Mouse (Mus musculus): ENCODE data around the gene Col27a1. TPM values are rescaled to one million over a fixed set of nuclear protein-coding genes. Genes with fewer than 3 reads are reported as not detected.

The Col27a1 gene
- polyA plus RNA-seq, 1 experiment from 2014 or later = 0.85 TPM

- H3K4me2 ChIP-seq = no peak overlapping the region
Measured at GRCm38 (mm10) chr4:63268777-63269176, 55.0 kb downstream of the Col27a1 start.

GRCm38 (mm10) chr4:63274516-63274915, 60.7 kb downstream of the Col27a1 start:
- Histone ChIP-seq H3K4me3 (no peak overlapping the region), H3K9me3 (replicated peaks) (no peaks in the 10 kb centered on the region), H3K4me2 (no peak overlapping the region), H3K27ac (no peak overlapping the region), H3K9ac (no peak overlapping the region), H3K4me1 (peaks cover 7% of the 10 kb centered on the region; the same call in 1 of the 2 replicates), H3K27me3 (no peaks in the 10 kb centered on the region), H3K36me3 (ENCODE audit: poor library complexity, severe bottlenecking) (no peaks in the 10 kb centered on the region)
- WGBS = 75% methylated on average over 1 of the region's 1 CpGs
- ATAC-seq = no peak

More at GRCm38 (mm10) chr4:63268777-63269176, 55.0 kb downstream of the Col27a1 start:
- no peaks in the 10 kb centered on the region for H3K36me3 ChIP-seq (ENCODE audit: poor library complexity, severe bottlenecking)
- no peaks in the 10 kb centered on the region for H3K27me3 ChIP-seq
- H3K9me3 ChIP-seq (replicated peaks) = no peaks in the 10 kb centered on the region
- no peak overlapping the region for H3K9ac ChIP-seq
- 74% methylated on average over 4 of the region's 4 CpGs for WGBS
- no peaks in the 10 kb centered on the region for H3K4me1 ChIP-seq
- ATAC-seq = no peak
- H3K27ac ChIP-seq = no peak overlapping the region
- H3K4me3 ChIP-seq = no peak overlapping the region

GRCm38 (mm10) chr4:63275251-63275650, 61.4 kb downstream of the Col27a1 start:
- no peak overlapping the region for H3K4me2 ChIP-seq
- peak; percentile 64; the same call in 1 of the 2 replicates for ATAC-seq
- H3K4me3 ChIP-seq = no peak overlapping the region
- H3K4me1 ChIP-seq = peaks cover 7% of the 10 kb centered on the region; the same call in 1 of the 2 replicates
- no peaks in the 10 kb centered on the region for H3K9me3 ChIP-seq (replicated peaks)
- no peaks in the 10 kb centered on the region for H3K36me3 ChIP-seq (ENCODE audit: poor library complexity, severe bottlenecking)
- H3K27me3 ChIP-seq = no peaks in the 10 kb centered on the region
- no peak overlapping the region for H3K9ac ChIP-seq
- 52% methylated on average over 8 of the region's 8 CpGs for WGBS
- 0 out of 2 replicates have a peak overlapping the region, but pooled peaks have one; percentile 17 for H3K27ac ChIP-seq

- Histone ChIP-seq H3K4me2 (no peak overlapping the region), H3K4me1 (peaks cover 7% of the 10 kb centered on the region; the same call in 1 of the 2 replicates), H3K9ac (no peak overlapping the region), H3K27ac (no peak overlapping the region), H3K27me3 (no peaks in the 10 kb centered on the region), H3K36me3 (ENCODE audit: poor library complexity, severe bottlenecking) (no peaks in the 10 kb centered on the region), H3K9me3 (replicated peaks) (no peaks in the 10 kb centered on the region), H3K4me3 (no peak overlapping the region)
- 95% methylated on average over 1 of the region's 1 CpGs for WGBS
- ATAC-seq = no peak
Measured at GRCm38 (mm10) chr4:63276571-63276970, 62.8 kb downstream of the Col27a1 start.

GRCm38 (mm10) chr4:63278821-63279220, 65.0 kb downstream of the Col27a1 start:
- WGBS = 92% methylated on average over 7 of the region's 7 CpGs
- no peaks in the 10 kb centered on the region for H3K9me3 ChIP-seq (replicated peaks)

GRCm38 (mm10) chr4:63281694-63282093, 67.9 kb downstream of the Col27a1 start:
- ATAC-seq = no peak
- no peak overlapping the region for H3K27ac ChIP-seq
- no peak overlapping the region for H3K9ac ChIP-seq
- no peaks in the 10 kb centered on the region for H3K4me1 ChIP-seq
- no peaks in the 10 kb centered on the region for H3K27me3 ChIP-seq
- 87% methylated on average over 6 of the region's 6 CpGs for WGBS
- no peak overlapping the region for H3K4me3 ChIP-seq
- no peaks in the 10 kb centered on the region for H3K9me3 ChIP-seq (replicated peaks)
- H3K4me2 ChIP-seq = no peak overlapping the region
- no peaks in the 10 kb centered on the region for H3K36me3 ChIP-seq (ENCODE audit: poor library complexity, severe bottlenecking)

More at GRCm38 (mm10) chr4:63278821-63279220, 65.0 kb downstream of the Col27a1 start:
- no peak overlapping the region for H3K27ac ChIP-seq
- H3K4me2 ChIP-seq = no peak overlapping the region
- H3K27me3 ChIP-seq = no peaks in the 10 kb centered on the region
- H3K4me1 ChIP-seq = peaks cover 7% of the 10 kb centered on the region; the same call in 1 of the 2 replicates
- no peaks in the 10 kb centered on the region for H3K36me3 ChIP-seq (ENCODE audit: poor library complexity, severe bottlenecking)
- no peak for ATAC-seq
- no peak overlapping the region for H3K9ac ChIP-seq
- H3K4me3 ChIP-seq = no peak overlapping the region

- no peak for ATAC-seq
Measured at GRCm38 (mm10) chr4:63283319-63283718, 69.5 kb downstream of the Col27a1 start.

GRCm38 (mm10) chr4:63286034-63286433, 72.2 kb downstream of the Col27a1 start:
- ATAC-seq = no peak
- H3K4me3 ChIP-seq = no peak overlapping the region

More at GRCm38 (mm10) chr4:63283319-63283718, 69.5 kb downstream of the Col27a1 start:
- H3K9ac ChIP-seq = no peak overlapping the region
- H3K4me2 ChIP-seq = no peak overlapping the region
- H3K27ac ChIP-seq = no peak overlapping the region
- no peaks in the 10 kb centered on the region for H3K27me3 ChIP-seq
- WGBS = 89% methylated on average over 5 of the region's 5 CpGs
- no peaks in the 10 kb centered on the region for H3K9me3 ChIP-seq (replicated peaks)
- H3K36me3 ChIP-seq (ENCODE audit: poor library complexity, severe bottlenecking) = no peaks in the 10 kb centered on the region
- H3K4me1 ChIP-seq = no peaks in the 10 kb centered on the region
- H3K4me3 ChIP-seq = no peak overlapping the region

GRCm38 (mm10) chr4:63288497-63288896, 74.7 kb downstream of the Col27a1 start:
- H3K4me2 ChIP-seq = no peak overlapping the region
- H3K4me3 ChIP-seq = no peak overlapping the region
- no peaks in the 10 kb centered on the region for H3K9me3 ChIP-seq (replicated peaks)
- peaks cover 19% of the 10 kb centered on the region for H3K4me1 ChIP-seq
- H3K27me3 ChIP-seq = no peaks in the 10 kb centered on the region
- no peaks in the 10 kb centered on the region for H3K36me3 ChIP-seq (ENCODE audit: poor library complexity, severe bottlenecking)
- H3K9ac ChIP-seq = no peak overlapping the region
- no peak overlapping the region for H3K27ac ChIP-seq
- ATAC-seq = no peak
- 94% methylated on average over 5 of the region's 5 CpGs for WGBS

More at GRCm38 (mm10) chr4:63286034-63286433, 72.2 kb downstream of the Col27a1 start:
- 95% methylated on average over 4 of the region's 4 CpGs for WGBS
- H3K27ac ChIP-seq = no peak overlapping the region
- H3K36me3 ChIP-seq (ENCODE audit: poor library complexity, severe bottlenecking) = no peaks in the 10 kb centered on the region
- no peaks in the 10 kb centered on the region for H3K27me3 ChIP-seq
- H3K4me2 ChIP-seq = no peak overlapping the region
- no peak overlapping the region for H3K9ac ChIP-seq
- H3K4me1 ChIP-seq = peaks cover 13% of the 10 kb centered on the region
- H3K9me3 ChIP-seq (replicated peaks) = no peaks in the 10 kb centered on the region

- H3K9me3 ChIP-seq (replicated peaks) = no peaks in the 10 kb centered on the region
- H3K36me3 ChIP-seq (ENCODE audit: poor library complexity, severe bottlenecking) = no peaks in the 10 kb centered on the region
- peaks cover 19% of the 10 kb centered on the region for H3K4me1 ChIP-seq
- no peak overlapping the region for H3K4me3 ChIP-seq
- ATAC-seq = no peak
- WGBS = 67% methylated on average over 2 of the region's 2 CpGs
- H3K9ac ChIP-seq = no peak overlapping the region
- no peak overlapping the region for H3K27ac ChIP-seq
- no peaks in the 10 kb centered on the region for H3K27me3 ChIP-seq
- H3K4me2 ChIP-seq = no peak overlapping the region
Measured at GRCm38 (mm10) chr4:63290081-63290480, 76.3 kb downstream of the Col27a1 start.

GRCm38 (mm10) chr4:63291075-63291474, 77.3 kb downstream of the Col27a1 start:
- ATAC-seq = peak; percentile 97
- 37% methylated on average over 7 of the region's 7 CpGs for WGBS
- peak overlapping the region; percentile 45; the same call in 1 of the 2 replicates for H3K27ac ChIP-seq

GRCm38 (mm10) chr4:63291658-63292057, 77.9 kb downstream of the Col27a1 start:
- ATAC-seq = no peak; the same call in 1 of the 2 replicates
- Histone ChIP-seq H3K9ac (no peak overlapping the region), H3K4me2 (no peak overlapping the region), H3K36me3 (ENCODE audit: poor library complexity, severe bottlenecking) (no peaks in the 10 kb centered on the region), H3K27me3 (no peaks in the 10 kb centered on the region), H3K27ac (0 out of 2 replicates have a peak overlapping the region, but pooled peaks have one; percentile 45), H3K9me3 (replicated peaks) (no peaks in the 10 kb centered on the region), H3K4me3 (no peak overlapping the region), H3K4me1 (peaks cover 19% of the 10 kb centered on the region)
- 92% methylated on average over 4 of the region's 4 CpGs for WGBS

More at GRCm38 (mm10) chr4:63291075-63291474, 77.3 kb downstream of the Col27a1 start:
- Histone ChIP-seq H3K4me3 (no peak overlapping the region), H3K9me3 (replicated peaks) (no peaks in the 10 kb centered on the region), H3K4me1 (peaks cover 19% of the 10 kb centered on the region), H3K27me3 (no peaks in the 10 kb centered on the region), H3K36me3 (ENCODE audit: poor library complexity, severe bottlenecking) (no peaks in the 10 kb centered on the region), H3K4me2 (no peak overlapping the region), H3K9ac (no peak overlapping the region)

GRCm38 (mm10) chr4:63295641-63296040, 81.8 kb downstream of the Col27a1 start:
- Histone ChIP-seq H3K4me1 (peaks cover 10% of the 10 kb centered on the region), H3K27me3 (no peaks in the 10 kb centered on the region), H3K9me3 (replicated peaks) (no peaks in the 10 kb centered on the region), H3K27ac (no peak overlapping the region), H3K4me2 (no peak overlapping the region), H3K4me3 (no peak overlapping the region), H3K36me3 (ENCODE audit: poor library complexity, severe bottlenecking) (no peaks in the 10 kb centered on the region), H3K9ac (no peak overlapping the region)
- WGBS = 72% methylated on average over 1 of the region's 1 CpGs
- ATAC-seq = no peak
